Mouse (Mus musculus): ENCODE data around the gene Mgst3. TPM values are rescaled to one million over a fixed set of nuclear protein-coding genes. Genes with fewer than 3 reads are reported as not detected.

The Mgst3 gene
- total RNA-seq (2021) (10 to 100 TPM; 79.0 to 84.2 TPM), polyA plus RNA-seq (2012; rRNA removed) (298 and 342 TPM in 2 replicates)
- long read RNA-seq, transcript Mgst3-201 (6 exons, 1,097 nt) = major isoform, 104 of 106 reads
- long read RNA-seq, partial matches to known transcripts = 2 of 106 reads
- long read RNA-seq, other reads (novel, unspliced or antisense) = 0 of 106 reads

GRCm38 (mm10) chr1:167393683-167394492 lies at the start of gene Mgst3:
Mgst3 (minus strand) TSS chr1:167393841.
- DNase-seq = peak; percentile 97

DNA sequence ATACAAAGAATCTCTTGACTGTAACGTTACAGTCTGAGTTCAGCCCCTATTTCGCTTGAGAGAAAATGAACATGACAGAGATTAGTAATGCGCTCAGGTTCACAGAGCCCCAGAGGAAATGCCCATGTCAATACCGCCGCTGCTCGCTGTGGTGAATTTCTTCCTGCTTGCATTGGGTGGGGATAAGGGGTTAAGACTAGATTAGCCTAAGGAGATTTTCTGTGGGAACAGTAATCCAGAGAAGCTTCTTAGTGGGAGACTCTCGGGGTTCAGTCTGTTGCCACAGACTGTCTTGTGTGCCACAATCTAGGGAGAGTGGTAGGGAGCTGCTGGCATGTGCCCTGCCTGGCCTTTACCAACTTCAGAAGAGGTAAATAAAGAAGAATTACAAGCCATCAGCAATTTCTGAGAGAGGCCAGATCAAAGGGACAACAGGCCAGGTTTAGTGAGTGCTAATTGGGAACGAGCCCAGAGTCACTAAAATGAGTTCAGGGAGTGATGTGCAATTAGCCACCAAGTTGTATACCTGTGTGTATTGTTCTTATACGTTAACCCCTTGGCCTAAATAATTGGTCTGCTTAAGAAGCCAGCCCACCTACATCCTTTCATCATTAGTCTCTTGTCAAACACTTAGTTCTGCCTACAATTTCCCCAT lies 44.7 kb upstream of the Mgst3 start:
- DNase-seq = no peak

- no peak for DNase-seq
These were observed 43.5 kb upstream of the Mgst3 start for GRCm38 (mm10) chr1:167437091-167437490.

- no peak for DNase-seq
These were observed 42.7 kb upstream of the Mgst3 start for GRCm38 (mm10) chr1:167436186-167436975.

GRCm38 (mm10) chr1:167434931-167435330 lies 41.3 kb upstream of the Mgst3 start:
- DNase-seq = no peak

GRCm38 (mm10) chr1:167430976-167431676 lies 37.5 kb upstream of the Mgst3 start:
- no peak for DNase-seq

GRCm38 (mm10) chr1:167426681-167427080 lies 33.0 kb upstream of the Mgst3 start:
- DNase-seq = no peak

DNA sequence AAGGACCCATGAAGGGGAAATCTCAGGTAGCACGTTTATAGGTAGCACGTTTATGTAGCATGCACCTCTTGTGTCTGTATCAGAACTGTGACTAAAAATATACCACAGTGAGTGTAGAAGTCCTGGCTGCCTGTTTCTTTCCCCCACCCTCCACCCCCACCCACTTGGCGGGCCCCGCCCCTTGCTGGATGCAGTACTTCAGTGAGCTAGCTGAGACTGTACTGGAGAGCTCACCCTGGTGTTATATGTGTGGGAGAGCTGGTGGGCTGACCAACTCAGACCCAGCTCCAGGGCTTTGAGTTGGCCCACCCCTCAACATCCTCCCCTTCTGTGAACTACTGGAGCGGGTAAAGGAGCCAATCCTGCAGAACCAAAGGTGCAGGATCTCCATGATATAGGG lies 31.9 kb upstream of the Mgst3 start:
- DNase-seq = no peak

DNA sequence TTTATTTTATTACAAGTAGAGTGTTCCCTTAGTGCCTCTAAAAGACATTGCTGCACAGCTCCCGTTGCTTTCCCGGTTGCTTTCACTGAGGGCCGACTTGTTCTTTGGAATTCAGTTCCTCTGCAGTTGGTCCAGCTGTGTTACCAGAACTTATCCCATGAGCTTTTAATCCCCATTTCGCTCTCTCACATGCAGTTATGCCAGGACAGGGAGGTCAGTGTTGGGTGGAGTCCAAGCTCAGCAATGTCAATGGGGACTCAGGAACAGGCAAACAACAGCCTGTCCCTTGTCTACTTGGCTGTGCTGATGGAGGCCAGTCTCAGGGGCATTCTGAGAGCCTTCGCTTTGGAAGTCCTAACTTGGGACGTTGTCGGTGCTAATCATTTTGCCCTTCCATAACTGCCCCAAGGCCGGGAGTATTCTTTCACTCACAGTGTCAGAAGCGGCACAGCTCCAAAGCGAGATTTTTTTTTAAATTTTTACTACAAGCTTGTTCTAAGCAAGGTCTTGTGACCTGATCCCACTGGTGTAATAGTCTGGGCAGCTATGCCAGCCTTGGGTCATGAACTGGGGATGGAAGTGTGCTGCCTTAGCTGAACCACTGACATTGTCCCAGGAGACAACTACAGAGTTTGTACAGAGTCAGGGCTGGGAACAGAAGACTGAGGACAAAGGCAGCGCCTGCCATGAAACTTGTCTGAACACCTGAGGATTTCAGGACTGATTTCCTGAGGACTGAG lies 29.0 kb upstream of the Mgst3 start:
- DNase-seq = peak; percentile 20

DNA sequence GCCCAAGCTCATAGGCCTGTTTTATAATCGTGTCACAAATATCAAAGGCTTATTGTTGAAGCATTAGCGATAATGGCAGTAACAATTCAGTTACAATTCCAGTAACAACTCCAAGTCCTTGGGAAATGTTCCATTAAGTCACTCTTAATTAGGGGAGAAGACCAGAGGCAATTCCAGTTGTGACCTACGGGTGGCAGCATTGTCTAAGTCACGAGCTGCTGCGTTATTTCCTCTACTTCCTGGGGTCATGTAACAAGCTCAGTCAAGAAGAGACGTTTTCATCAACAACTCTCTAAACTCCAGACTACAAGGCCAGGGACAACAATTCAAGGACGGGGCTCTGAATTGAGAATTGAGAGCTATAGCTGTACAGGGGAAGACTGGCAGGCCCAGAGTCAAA lies 21.2 kb upstream of the Mgst3 start:
- peak; percentile 66 for DNase-seq

DNA sequence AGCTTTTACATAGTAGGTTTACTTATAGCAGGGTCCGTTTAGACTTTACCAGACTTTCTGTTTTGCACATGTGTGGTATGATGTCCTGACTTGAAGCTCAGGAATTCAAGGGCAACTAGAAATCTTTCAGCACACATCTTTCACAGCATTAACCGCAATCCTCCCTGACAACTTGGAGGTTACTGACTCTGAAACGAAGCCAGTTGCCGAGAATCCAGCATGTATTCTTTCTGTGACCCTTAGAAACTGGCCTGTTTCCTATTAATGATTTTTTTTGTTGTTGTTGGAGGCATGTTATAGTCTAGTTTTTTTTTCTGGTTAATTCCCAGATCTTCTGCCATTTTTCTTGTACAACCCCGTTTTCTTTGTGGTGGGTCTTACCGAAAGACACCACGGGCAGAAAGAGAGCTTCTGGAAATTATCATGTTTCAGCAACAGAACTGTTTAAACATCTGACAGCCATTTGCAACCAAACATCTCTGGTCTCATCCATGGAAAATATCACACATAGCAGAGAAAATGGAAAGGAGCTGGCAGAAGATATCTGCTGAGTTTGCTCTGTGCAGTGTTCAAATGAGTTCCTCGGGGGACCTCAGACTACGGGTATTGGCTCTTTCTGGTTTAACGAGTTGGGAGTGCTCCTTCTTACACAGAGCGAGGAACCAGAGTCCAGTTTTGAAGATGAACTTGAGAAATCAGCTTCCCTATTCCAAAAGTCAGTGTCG lies 18.5 kb upstream of the Mgst3 start:
- no peak for DNase-seq

DNA sequence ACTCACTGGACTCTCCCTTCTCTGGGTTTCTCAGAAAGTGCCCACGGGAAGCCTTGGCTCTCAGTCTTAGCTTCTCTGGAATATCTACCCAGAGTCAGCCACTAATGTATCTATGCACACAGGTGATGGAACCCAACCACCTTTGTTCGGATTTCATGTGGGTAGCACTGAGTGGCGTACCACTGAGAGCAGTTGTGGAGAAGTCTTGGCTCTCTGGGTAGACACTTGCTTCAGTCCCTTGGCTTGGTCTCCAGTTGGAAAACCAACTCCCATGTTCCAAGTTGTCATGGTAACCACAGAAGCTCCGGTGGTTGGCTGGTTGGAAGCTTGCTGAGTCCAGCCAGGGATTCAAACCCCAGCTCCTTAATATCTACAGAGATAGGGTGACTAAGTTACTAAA lies 16.0 kb upstream of the Mgst3 start:
- no peak for DNase-seq

GRCm38 (mm10) chr1:167405237-167405636 lies 11.6 kb upstream of the Mgst3 start:
- no peak for DNase-seq

DNA sequence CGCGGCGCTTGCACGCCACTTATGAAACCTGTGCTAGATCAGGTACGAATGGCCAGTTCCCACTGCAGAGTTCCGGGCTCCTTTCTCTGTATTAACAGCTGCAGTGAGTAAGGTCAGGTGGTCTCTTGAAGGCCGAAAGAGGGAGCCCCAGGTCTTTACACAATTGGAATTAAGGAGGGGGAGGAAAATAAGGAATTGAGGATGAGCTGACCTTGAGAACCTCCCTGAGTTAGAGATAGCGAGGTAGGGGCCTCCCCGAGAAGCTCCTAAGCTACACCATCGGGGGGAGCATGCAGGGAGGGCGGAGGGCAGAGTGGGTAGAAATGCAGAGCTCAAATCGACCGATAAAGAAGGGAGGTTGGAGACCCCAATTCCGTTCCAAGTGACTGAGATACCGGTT lies 360 bp downstream of the Mgst3 start:
- DNase-seq = no peak

GRCm38 (mm10) chr1:167392687-167393086 lies 954 bp downstream of the Mgst3 start:
- peak; percentile 38 for DNase-seq

DNA sequence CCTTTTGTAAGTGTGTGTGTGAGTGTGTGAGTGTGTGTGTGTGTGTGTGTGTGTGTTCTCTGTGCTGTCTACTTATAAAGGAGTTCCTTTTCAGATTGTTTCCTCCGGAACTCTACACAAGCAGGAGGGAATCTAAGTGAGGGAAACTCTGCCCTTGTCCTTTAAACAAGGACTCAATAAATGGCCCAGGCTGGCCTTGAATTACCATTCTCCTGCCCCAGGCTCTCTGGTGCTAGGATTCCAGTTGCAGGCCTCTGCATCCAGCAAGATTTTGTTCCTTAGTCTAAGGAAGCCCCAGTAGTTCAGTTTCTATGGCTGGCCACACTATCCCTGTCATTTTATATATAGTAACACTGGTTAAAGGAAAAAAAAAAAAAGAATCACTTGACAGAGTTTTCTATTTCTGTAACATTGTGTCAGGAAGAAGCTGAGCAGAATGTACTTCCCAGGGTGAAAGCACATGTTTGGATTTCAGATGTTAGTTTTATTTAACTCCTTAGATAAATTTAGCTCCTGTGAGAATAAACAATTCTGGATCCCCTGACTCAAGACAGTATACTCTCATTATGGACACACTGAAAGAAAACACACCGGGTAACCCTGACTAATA lies 1.5 kb downstream of the Mgst3 start:
- peak; percentile 72 for DNase-seq

- no peak for DNase-seq
These were observed 2.4 kb downstream of the Mgst3 start for GRCm38 (mm10) chr1:167391241-167391640.

GRCm38 (mm10) chr1:167390381-167390780 lies 3.3 kb downstream of the Mgst3 start:
- DNase-seq = no peak

DNA sequence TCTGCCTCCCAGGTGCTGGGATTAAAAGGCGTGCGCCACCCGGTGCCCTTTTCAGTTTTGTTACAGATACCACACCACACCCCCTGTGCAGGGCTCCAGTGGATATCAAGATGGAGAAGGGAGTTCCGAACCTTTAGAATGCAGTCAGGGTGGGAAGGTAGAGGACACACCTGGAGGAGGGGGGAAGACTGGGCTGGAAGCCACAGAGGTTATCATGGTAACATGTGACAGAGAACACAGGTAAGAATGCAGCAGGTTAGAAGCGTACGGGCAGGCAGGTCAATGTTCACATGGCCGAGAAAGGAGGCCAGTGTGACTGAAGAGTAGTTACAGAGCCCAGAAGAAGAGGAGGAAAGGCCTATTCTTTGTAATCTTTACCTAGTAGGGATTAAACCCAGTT lies 4.1 kb downstream of the Mgst3 start:
- no peak for DNase-seq

DNA sequence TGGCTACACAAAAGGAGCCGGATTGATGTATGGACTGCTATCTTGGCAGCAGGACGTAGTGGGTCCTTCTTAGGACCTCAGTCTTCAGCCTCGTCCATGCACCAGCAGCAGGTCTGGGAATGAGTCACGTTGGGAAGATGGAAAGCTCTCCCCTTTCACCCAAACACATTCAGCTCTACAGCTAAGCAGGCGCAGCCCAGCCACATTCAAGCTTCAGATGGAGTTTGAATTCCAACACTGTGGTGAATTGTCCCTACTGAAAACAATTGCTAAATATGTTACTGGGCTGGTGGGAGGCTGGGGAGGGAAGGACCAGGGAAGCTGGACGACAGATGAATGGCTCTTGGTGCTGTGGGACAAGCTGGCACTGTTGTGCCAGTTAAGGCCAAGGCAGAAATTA lies 5.1 kb downstream of the Mgst3 start:
- peak; percentile 24 for DNase-seq
